Mouse (Mus musculus) stomach, postnatal 0 days (tissue): ENCODE measurements around the gene Smim14.

Experiments
- CTCF ChIP-seq: IDR thresholded peaks from 2 replicates; pipeline ENCODE4 v1.5.1; 2016; ENCODE audit warnings: antibody characterized with exemption, low read depth, mild to moderate bottlenecking, moderate library complexity
- EP300 ChIP-seq: optimal IDR thresholded peaks from 2 replicates; pipeline ENCODE3; 2016; ENCODE audit warnings: antibody characterized with exemption

DNA sequence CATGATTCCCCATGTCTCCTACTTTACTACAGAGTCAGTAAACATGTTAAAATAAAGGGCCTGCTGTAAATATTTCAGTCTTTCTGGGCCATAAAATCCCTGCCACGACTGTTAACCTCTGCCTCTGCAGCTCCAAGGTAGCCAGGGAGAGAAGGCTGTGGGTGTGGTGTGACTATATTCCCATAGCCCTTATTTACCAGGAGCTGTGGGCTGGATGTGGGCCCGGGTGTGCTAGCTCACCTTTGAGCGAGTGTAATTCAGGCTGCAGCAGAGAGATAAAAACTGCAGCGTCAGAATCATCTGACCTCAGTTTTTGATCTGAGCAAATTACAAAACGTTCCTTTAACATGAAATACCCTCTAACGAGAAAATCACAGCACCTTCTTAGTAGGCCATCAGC is 116.2 kb downstream of the Smim14 start:
- TF ChIP-seq CTCF (no peak), EP300 (no peak)
